25 mouse cellular contexts compared by ENCODE assay signal in the genomic region with DNA sequence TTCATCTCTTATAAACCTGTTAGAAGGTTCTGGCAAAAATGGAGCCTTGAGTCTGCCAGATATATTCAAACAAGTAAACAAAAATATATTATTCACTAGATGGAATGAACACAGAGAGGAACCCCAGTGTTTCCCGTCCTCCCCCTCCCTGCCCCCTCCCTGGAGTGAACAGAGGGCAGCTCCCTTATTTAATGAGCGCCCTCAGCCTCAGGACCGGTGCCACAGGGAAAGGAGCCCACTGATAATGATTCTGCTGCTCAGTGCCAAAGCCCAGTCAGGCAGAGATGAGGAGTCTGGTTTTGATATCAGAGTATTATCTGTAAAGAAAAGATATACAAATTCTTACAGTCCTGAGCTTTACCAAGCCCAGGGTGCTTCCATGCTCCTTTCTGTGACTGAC.
DNase-seq lines count a peak whose midpoint lies in the region; ATAC-seq lines count a peak whose summit lies in the region.
"Had no signal": no experiment of that assay in that cellular context is flagged by ENCODE, and none has a peak within 500 bp of the region (broad histone marks: within the 10 kb centered on the region; RNA-seq: fewer than 3 reads in every experiment).

No protein-coding gene starts in this region.

- no peak overlapping the region for H3K9ac ChIP-seq in forebrain, embryonic 14.5 days (ENCODE audit: low read length)
- no peak overlapping the region for H3K9ac ChIP-seq in forebrain, embryonic 12.5 days
- H3K9ac ChIP-seq: limb, embryonic 15.5 days; liver, embryonic 14.5 days; lung, embryonic 14.5 days; midbrain, embryonic 13.5 days; neural tube, embryonic 13.5 days had no signal

- no peaks in the 10 kb centered on the region for H3K27me3 ChIP-seq in forebrain, embryonic 14.5 days (replicated peaks; ENCODE audit: control insufficient read depth, insufficient read depth, low read length)
- H3K27me3 ChIP-seq in forebrain, embryonic 12.5 days = no peaks in the 10 kb centered on the region
- H3K27me3 ChIP-seq: CH12.LX; limb, embryonic 15.5 days; megakaryocyte, embryonic 14.5 days; midbrain, embryonic 13.5 days; neural tube, embryonic 13.5 days had no signal

- WGBS in forebrain, embryonic 14.5 days = 57% methylated on average over 3 of the region's 3 CpGs
- 56% methylated on average over 3 of the region's 3 CpGs for WGBS in forebrain, embryonic 12.5 days

- H3K36me3 ChIP-seq in forebrain, embryonic 14.5 days (ENCODE audit: control insufficient read depth, insufficient read depth, low read length) = no peaks in the 10 kb centered on the region
- H3K36me3 ChIP-seq in forebrain, embryonic 12.5 days (replicated peaks) = no peaks in the 10 kb centered on the region
- H3K36me3 ChIP-seq: G1E; limb, embryonic 15.5 days; midbrain, embryonic 13.5 days; neural tube, embryonic 13.5 days had no signal

- intact Hi-C loops in heart, postnatal 14 days (cut with DNase I) = no loop called here

- no peak for ATAC-seq in forebrain, embryonic 14.5 days
- ATAC-seq in forebrain, embryonic 12.5 days (ENCODE audit: low FRiP score) = no peak
- ATAC-seq: hindbrain, postnatal 0 days; intestine, embryonic 16.5 days; midbrain, embryonic 13.5 days had no signal

- H3K9me3 ChIP-seq in forebrain, embryonic 14.5 days (replicated peaks; ENCODE audit: control insufficient read depth, low read length) = no peaks in the 10 kb centered on the region
- H3K9me3 ChIP-seq in forebrain, embryonic 12.5 days = no peaks in the 10 kb centered on the region
- H3K9me3 ChIP-seq: G1E; limb, embryonic 15.5 days; megakaryocyte, embryonic 14.5 days; midbrain, embryonic 13.5 days; neural tube, embryonic 13.5 days had no signal

- H3K27ac ChIP-seq in forebrain, embryonic 14.5 days (ENCODE audit: low read depth, low read length) = no peak overlapping the region
- no peak overlapping the region for H3K27ac ChIP-seq in forebrain, embryonic 12.5 days
- H3K27ac ChIP-seq: hindbrain, postnatal 0 days; layer of hippocampus, adult 2 months; limb, embryonic 15.5 days; liver, embryonic 14.5 days; midbrain, embryonic 13.5 days; neural tube, embryonic 13.5 days had no signal

- peak; percentile 42 for DNase-seq in forebrain, embryonic 14.5 days (ENCODE audit: low spot score)
- DNase-seq in heart, postnatal 4 days = peak; percentile 19
- DNase-seq in heart, postnatal 14 days = no peak
- peak; percentile 11 for DNase-seq in retina, postnatal 1 day
- no peak for DNase-seq in retina, embryonic 14.5 days (ENCODE audit: low spot score)
- no peak for DNase-seq in lung, postnatal 25 days (ENCODE audit: low spot score)
- DNase-seq: adrenal gland, adult 2 months; B cell, adult 2 months; cerebellum, adult 11-12 months; kidney, postnatal 25 days; lung, embryonic 14.5 days; lung, postnatal 36 days; right cerebral cortex, postnatal 25 days; spleen, adult 18-20 months had no signal

- no peak overlapping the region for H3K4me2 ChIP-seq in forebrain, embryonic 14.5 days (ENCODE audit: low read length)
- H3K4me2 ChIP-seq in forebrain, embryonic 12.5 days = no peak overlapping the region
- H3K4me2 ChIP-seq: limb, embryonic 15.5 days; lung, embryonic 14.5 days; midbrain, embryonic 13.5 days; neural tube, embryonic 13.5 days had no signal

- no peak overlapping the region for H3K4me3 ChIP-seq in forebrain, embryonic 14.5 days (ENCODE audit: low read depth, low read length)
- H3K4me3 ChIP-seq in forebrain, embryonic 12.5 days (replicated peaks) = no peak overlapping the region
- H3K4me3 ChIP-seq: layer of hippocampus, adult 2 months; limb, embryonic 15.5 days; megakaryocyte, embryonic 14.5 days; midbrain, embryonic 13.5 days; neural tube, embryonic 13.5 days had no signal

- H3K4me1 ChIP-seq in forebrain, embryonic 14.5 days (ENCODE audit: control insufficient read depth, insufficient read depth, low read length) = 0 out of 2 replicates have a peak, but pooled peaks cover 3% of the 10 kb centered on the region
- peaks cover 4% of the 10 kb centered on the region; the same call in 1 of the 2 replicates for H3K4me1 ChIP-seq in forebrain, embryonic 12.5 days
- H3K4me1 ChIP-seq: megakaryocyte, embryonic 14.5 days had no signal

Comparison
In these comparisons a context has a peak if more than half of its experiments do, and no peak if none do; other contexts are left out.
1. DNase-seq: peak in forebrain, embryonic 14.5 days (single experiment), heart, postnatal 4 days (single experiment) and retina, postnatal 1 day (single experiment); none in heart, postnatal 14 days (0 of 2), retina, embryonic 14.5 days (single experiment) and lung, postnatal 25 days (single experiment).